Mouse (Mus musculus): ENCODE data around the gene Hist4h4. TPM values are rescaled to one million over a fixed set of nuclear protein-coding genes. Genes with fewer than 3 reads are reported as not detected.

The Hist4h4 gene
- polyA plus RNA-seq, 1 experiment from 2014 or later: 0.93 TPM

DNA sequence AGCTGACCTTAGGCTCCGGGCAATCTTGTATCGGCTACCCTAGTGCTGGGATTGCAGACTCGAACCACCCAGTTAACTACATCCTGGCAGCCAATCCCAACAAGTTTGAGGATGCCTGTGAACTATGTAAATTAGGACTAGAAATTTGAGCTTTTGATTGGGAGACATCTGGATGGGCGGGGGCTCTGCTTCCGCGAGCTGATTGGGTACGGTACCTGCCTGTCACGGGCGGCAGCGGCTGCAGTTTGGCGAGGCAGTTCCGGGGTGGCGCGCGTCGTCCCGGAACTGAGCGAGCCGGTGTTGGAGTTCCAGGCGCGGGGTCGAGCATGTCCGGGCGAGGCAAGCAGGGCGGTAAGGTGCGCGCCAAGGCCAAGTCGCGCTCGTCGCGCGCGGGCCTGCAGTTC, 3.8 kb upstream of the Hist4h4 start, which contains the start of gene H2afj:
H2afj (plus strand) TSS at position 231 of the 404 bp plus-strand sequence.
- under 1% methylated on average over 34 of the region's 34 CpGs for WGBS
- Histone ChIP-seq H3K9me3 (ENCODE audit: control insufficient read depth, low read length) (no peaks in the 10 kb centered on the region), H3K36me3 (ENCODE audit: control insufficient read depth, insufficient read depth, low read length) (peaks cover 6% of the 10 kb centered on the region; the same call in 1 of the 2 replicates), H3K4me3 (ENCODE audit: low read length) (peak within 1 kb of the TSS; percentile 83), H3K4me1 (replicated peaks; ENCODE audit: control insufficient read depth, insufficient read depth, low read length) (peaks cover 15% of the 10 kb centered on the region), H3K27ac (ENCODE audit: low read length) (peak within 1 kb of the TSS; percentile 96), H3K9ac (ENCODE audit: low read length) (peak within 1 kb of the TSS; percentile 80), H3K27me3 (ENCODE audit: control insufficient read depth, insufficient read depth, low read depth, low read length) (no peaks in the 10 kb centered on the region), H3K4me2 (ENCODE audit: low read depth, low read length) (peak within 1 kb of the TSS; percentile 95)
- ATAC-seq (ENCODE audit: low read depth): peak; percentile 81

DNA sequence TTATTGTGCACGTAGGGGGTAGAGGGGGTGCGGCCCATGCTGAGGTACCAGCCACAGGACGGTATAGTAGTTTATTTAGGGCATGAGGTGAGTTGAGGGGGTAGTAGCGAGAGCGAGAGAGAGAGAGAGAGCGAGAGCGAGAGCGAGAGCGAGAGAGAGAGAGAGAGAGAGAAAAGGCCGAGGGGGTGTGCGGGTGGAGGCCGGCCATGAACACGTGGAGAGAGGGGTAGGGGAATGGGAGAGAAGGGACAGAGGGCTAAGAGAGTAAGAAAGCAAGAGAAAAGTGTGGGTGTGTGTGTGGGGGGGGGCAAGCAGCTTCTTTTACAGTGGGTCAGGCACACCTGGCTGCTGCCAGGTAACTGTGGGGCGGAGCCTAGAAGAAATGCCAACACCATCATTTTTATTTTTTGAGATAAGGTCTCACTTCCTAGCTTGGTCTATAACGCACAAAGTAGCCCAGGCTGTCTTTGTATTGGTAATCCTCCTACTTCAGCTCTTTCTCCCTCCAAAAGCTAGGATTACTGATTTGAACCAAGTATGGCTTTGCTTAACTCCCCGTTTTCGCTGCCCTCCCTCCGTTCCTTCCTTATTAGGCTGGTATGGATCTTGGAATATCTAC, 3.3 kb upstream of the Hist4h4 start:
- H3K4me1 ChIP-seq (replicated peaks; ENCODE audit: control insufficient read depth, insufficient read depth, low read length): peaks cover 18% of the 10 kb centered on the region
- H3K27me3 ChIP-seq (ENCODE audit: control insufficient read depth, insufficient read depth, low read depth, low read length): no peaks in the 10 kb centered on the region
- 21% methylated on average over 18 of the region's 18 CpGs for WGBS
- peak overlapping the region; percentile 75 for H3K4me2 ChIP-seq (ENCODE audit: low read depth, low read length)
- peak overlapping the region; percentile 83 for H3K4me3 ChIP-seq (ENCODE audit: low read length)
- 0 out of 2 replicates have a peak, but pooled peaks cover 4% of the 10 kb centered on the region for H3K36me3 ChIP-seq (ENCODE audit: control insufficient read depth, insufficient read depth, low read length)
- peak overlapping the region; percentile 96 for H3K27ac ChIP-seq (ENCODE audit: low read length)
- no peak for ATAC-seq (ENCODE audit: low read depth)
- H3K9ac ChIP-seq (ENCODE audit: low read length): peak overlapping the region; percentile 67
- no peaks in the 10 kb centered on the region for H3K9me3 ChIP-seq (ENCODE audit: control insufficient read depth, low read length)

DNA sequence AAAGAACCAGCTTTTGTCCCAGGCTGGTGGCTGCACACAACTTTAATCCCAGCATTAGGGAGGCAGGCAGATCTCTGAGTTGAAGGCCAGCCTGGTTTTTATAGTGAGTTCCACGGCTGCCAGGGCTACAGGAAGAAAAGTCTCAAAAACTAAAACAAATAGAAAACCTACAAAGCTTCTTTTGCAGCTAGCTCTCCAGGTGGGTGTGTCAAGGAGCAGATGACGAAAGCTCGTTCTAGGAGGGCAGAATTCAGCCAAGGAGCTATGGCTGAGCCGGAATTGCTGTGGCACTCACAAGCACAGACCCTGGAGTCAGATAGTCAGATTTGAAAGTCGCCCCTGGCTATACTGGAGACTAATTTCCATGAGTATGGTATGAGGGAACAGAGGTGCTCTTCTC, 2.6 kb upstream of the Hist4h4 start:
- Histone ChIP-seq H3K4me3 (ENCODE audit: low read length) (no peak overlapping the region; the same call in 1 of the 2 replicates), H3K4me2 (ENCODE audit: low read depth, low read length) (peak overlapping the region; percentile 75), H3K9me3 (ENCODE audit: control insufficient read depth, low read length) (no peaks in the 10 kb centered on the region), H3K4me1 (replicated peaks; ENCODE audit: control insufficient read depth, insufficient read depth, low read length) (peaks cover 18% of the 10 kb centered on the region), H3K9ac (ENCODE audit: low read length) (peak overlapping the region; percentile 67), H3K27me3 (ENCODE audit: control insufficient read depth, insufficient read depth, low read depth, low read length) (no peaks in the 10 kb centered on the region), H3K27ac (ENCODE audit: low read length) (peak overlapping the region; percentile 96), H3K36me3 (ENCODE audit: control insufficient read depth, insufficient read depth, low read length) (0 out of 2 replicates have a peak, but pooled peaks cover 2% of the 10 kb centered on the region)
- no peak for ATAC-seq (ENCODE audit: low read depth)
- WGBS: 62% methylated on average over 5 of the region's 5 CpGs

DNA sequence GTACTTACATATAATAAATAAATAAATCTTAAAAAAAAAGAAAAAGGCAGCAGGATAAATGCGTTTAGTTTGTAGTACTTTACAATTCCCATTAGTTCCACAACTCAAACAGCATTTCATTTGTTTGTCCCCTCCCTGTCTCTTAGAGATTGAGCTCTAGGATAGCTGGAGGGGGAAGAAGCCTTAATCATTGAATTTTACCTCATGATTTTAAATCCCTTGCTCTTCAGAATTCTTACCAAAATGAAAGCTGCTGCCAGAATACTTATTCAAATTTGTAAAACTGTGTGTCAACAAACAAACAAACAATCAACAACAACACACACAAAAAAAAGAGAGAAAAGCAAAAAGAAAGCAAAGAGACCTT, 1.2 kb upstream of the Hist4h4 start:
- 77% methylated on average over 1 of the region's 1 CpGs for WGBS
- Histone ChIP-seq H3K27me3 (ENCODE audit: control insufficient read depth, insufficient read depth, low read depth, low read length) (no peaks in the 10 kb centered on the region), H3K4me2 (ENCODE audit: low read depth, low read length) (no peak overlapping the region), H3K9ac (ENCODE audit: low read length) (no peak overlapping the region), H3K36me3 (ENCODE audit: control insufficient read depth, insufficient read depth, low read length) (no peaks in the 10 kb centered on the region), H3K27ac (ENCODE audit: low read length) (no peak overlapping the region), H3K4me3 (ENCODE audit: low read length) (no peak overlapping the region), H3K4me1 (replicated peaks; ENCODE audit: control insufficient read depth, insufficient read depth, low read length) (peaks cover 18% of the 10 kb centered on the region), H3K9me3 (ENCODE audit: control insufficient read depth, low read length) (no peaks in the 10 kb centered on the region)
- no peak for ATAC-seq (ENCODE audit: low read depth)

DNA sequence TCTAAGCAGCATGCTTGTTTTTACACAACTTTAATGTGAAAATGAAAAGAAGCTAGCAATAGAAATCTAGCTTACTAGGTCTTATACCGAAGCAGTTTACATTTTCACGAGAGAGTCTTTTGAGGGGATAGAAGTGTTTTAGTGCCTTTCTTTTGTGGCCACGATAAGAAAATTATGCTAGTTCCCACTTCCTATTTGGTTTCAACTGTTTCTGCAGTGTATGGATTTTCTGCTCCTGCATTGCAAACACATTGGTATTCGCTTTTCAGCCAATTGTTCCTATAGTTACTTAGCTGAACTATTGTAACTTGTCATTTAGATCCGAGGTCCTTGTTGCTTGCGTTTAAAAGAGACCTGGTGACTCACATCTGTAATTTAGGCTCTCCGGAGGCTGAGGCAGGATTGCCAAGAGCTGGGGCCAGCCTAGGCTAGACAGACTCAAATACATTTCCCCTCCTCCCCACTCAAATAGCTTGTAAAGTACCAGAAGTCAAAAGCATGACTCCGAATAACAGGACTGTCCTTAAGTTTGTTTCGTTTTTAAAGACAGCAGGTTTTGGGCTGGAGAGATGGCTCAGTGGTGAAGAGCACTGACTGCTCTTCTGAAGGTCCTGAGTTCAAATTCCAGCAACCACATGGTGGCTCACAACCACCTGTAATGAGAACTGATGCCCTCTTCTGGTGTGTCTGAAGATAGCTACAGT, 642 bp upstream of the Hist4h4 start:
- WGBS: 22% methylated on average over 9 of the region's 9 CpGs
- no peak for ATAC-seq (ENCODE audit: low read depth)
- H3K36me3 ChIP-seq (ENCODE audit: control insufficient read depth, insufficient read depth, low read length): no peaks in the 10 kb centered on the region
- no peaks in the 10 kb centered on the region for H3K27me3 ChIP-seq (ENCODE audit: control insufficient read depth, insufficient read depth, low read depth, low read length)
- peak overlapping the region; percentile 71 for H3K4me2 ChIP-seq (ENCODE audit: low read depth, low read length)
- H3K4me3 ChIP-seq (ENCODE audit: low read length): peak overlapping the region; percentile 59
- H3K27ac ChIP-seq (ENCODE audit: low read length): peak overlapping the region; percentile 100
- no peaks in the 10 kb centered on the region for H3K9me3 ChIP-seq (ENCODE audit: control insufficient read depth, low read length)
- peak overlapping the region; percentile 59 for H3K9ac ChIP-seq (ENCODE audit: low read length)
- H3K4me1 ChIP-seq (replicated peaks; ENCODE audit: control insufficient read depth, insufficient read depth, low read length): peaks cover 18% of the 10 kb centered on the region

DNA sequence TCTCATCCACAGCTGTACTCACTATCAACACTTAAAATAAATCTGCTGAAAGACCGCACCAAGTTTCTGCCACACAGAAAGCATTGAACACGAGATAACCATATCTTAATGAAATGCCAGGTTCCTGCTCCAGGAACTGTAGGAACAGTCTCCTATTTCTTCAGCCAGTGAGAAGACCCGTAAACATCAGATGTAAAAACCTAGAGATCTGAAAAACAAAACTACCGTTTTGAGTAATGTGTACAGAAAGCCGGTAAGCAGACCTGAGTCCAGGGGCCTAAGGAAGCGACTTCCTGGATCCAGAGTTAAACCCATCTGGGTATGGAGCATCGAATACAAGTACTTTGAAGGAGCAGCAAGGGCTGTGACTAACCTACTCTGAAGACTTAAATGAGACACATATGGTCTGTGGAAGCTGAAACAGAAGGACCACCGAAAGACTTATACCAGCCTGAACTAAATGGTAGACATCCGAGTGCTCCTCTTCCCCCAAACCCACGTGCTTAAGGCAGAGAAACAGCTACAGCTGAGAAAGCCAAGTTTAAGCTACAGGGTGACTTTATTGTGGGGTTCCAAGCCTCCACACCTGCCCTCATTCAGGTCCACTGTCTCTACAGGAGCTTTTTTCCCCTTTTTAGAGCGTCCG, 999 bp downstream of the Hist4h4 start:
- peak; percentile 0; the same call in 1 of the 2 replicates for ATAC-seq (ENCODE audit: low read depth)
- no peaks in the 10 kb centered on the region for H3K27me3 ChIP-seq (ENCODE audit: control insufficient read depth, insufficient read depth, low read depth, low read length)
- H3K9ac ChIP-seq (ENCODE audit: low read length): peak overlapping the region; percentile 92
- H3K4me1 ChIP-seq (replicated peaks; ENCODE audit: control insufficient read depth, insufficient read depth, low read length): peaks cover 15% of the 10 kb centered on the region
- 7% methylated on average over 12 of the region's 12 CpGs for WGBS
- no peaks in the 10 kb centered on the region for H3K36me3 ChIP-seq (ENCODE audit: control insufficient read depth, insufficient read depth, low read length)
- H3K27ac ChIP-seq (ENCODE audit: low read length): peak overlapping the region; percentile 100
- H3K4me2 ChIP-seq (ENCODE audit: low read depth, low read length): peak overlapping the region; percentile 71
- peak overlapping the region; percentile 59 for H3K4me3 ChIP-seq (ENCODE audit: low read length)
- no peaks in the 10 kb centered on the region for H3K9me3 ChIP-seq (ENCODE audit: control insufficient read depth, low read length)

DNA sequence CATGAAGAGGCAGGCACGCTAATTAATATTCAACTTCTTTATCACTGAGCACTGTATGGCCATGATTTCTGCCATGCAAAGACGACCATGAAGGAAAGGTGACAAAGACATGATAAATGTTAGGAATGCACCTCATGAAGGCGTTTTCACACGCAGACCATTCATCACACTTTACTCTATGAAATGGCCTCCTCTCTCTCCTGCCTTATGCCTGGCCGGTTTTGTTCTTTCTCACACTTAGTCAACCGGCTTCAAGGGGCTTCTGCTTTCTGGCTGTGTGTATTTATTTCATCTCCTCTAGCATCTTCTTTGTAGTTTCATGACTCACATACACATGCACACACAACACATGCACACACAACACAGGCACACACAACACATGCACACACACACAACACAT, 2.9 kb downstream of the Hist4h4 start:
- 50% methylated on average over 6 of the region's 6 CpGs for WGBS
- no peaks in the 10 kb centered on the region for H3K9me3 ChIP-seq (ENCODE audit: control insufficient read depth, low read length)

DNA sequence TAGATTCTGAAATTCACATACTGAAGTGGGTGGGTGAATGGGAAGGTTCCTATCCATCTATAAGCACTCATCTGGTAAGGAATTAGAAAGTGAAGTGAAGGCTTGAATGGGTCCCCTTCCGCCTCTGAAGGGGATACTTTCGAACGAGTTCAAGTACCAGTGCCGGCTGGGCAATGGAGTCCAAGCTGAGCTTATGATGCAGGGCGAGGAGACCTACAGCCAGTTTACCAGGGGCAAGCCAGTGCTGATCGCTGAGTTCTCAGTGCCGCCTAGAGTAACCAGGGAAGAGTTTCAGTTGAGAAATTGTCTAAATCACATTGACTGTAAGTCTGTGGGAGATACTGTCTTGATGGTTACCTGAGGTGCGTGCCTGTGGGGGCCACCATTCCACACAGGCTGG, 3.5 kb downstream of the Hist4h4 start:
- no peak for ATAC-seq (ENCODE audit: low read depth)
- WGBS: 80% methylated on average over 8 of the region's 8 CpGs
- Histone ChIP-seq H3K27me3 (ENCODE audit: control insufficient read depth, insufficient read depth, low read depth, low read length) (no peaks in the 10 kb centered on the region), H3K4me3 (ENCODE audit: low read length) (no peak overlapping the region), H3K4me2 (ENCODE audit: low read depth, low read length) (no peak overlapping the region), H3K4me1 (replicated peaks; ENCODE audit: control insufficient read depth, insufficient read depth, low read length) (peaks cover 10% of the 10 kb centered on the region), H3K27ac (ENCODE audit: low read length) (no peak overlapping the region), H3K36me3 (ENCODE audit: control insufficient read depth, insufficient read depth, low read length) (no peaks in the 10 kb centered on the region), H3K9ac (ENCODE audit: low read length) (no peak overlapping the region), H3K9me3 (ENCODE audit: control insufficient read depth, low read length) (no peaks in the 10 kb centered on the region)

More for the DNA sequence above, 2.9 kb downstream of the Hist4h4 start:
- Histone ChIP-seq H3K4me1 (replicated peaks; ENCODE audit: control insufficient read depth, insufficient read depth, low read length) (peaks cover 12% of the 10 kb centered on the region), H3K27ac (ENCODE audit: low read length) (no peak overlapping the region), H3K4me3 (ENCODE audit: low read length) (no peak overlapping the region), H3K9ac (ENCODE audit: low read length) (no peak overlapping the region), H3K27me3 (ENCODE audit: control insufficient read depth, insufficient read depth, low read depth, low read length) (no peaks in the 10 kb centered on the region), H3K36me3 (ENCODE audit: control insufficient read depth, insufficient read depth, low read length) (no peaks in the 10 kb centered on the region), H3K4me2 (ENCODE audit: low read depth, low read length) (no peak overlapping the region)
- no peak for ATAC-seq (ENCODE audit: low read depth)

Data from lung, embryonic 16.5 days (tissue).